13 mouse cellular contexts compared by ENCODE assay signal in the genomic region with DNA sequence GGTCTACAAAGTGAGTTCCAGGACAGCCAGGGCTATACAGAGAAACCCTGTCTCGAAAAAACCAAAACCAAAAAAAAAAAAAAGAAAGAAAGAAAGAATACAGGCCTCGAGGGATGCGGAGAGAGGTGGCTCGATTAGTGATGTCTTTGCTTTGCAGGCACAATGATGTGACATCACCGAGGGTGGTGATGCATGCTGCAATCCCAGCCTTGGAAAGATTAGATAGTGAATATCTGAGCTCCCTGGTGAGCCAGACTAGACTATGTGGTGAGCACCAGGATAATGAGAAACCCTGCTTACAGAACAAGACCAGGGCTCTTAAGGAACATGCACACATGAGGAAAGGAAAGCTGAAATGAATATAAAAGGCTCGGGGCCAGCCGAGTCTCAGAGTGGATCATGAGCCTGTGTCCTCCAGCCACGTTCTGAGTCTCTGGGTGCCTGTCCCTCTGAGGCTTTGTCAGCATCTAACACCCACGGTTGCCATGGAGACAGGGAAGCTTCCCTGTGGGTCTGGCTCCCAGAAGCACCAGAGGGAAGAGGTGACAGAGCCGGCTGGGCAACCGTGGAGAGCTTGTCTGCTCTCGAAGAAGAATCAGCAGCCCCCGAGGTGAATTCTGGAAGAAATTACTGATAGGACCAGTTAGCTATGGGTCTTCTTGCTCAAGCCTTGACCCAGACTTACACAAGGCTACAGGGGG. TPM values are rescaled to one million over a fixed set of nuclear protein-coding genes. Genes with fewer than 3 reads are reported as not detected.
DNase-seq lines count a peak whose midpoint lies in the region; ATAC-seq and TF ChIP-seq lines count a peak whose summit lies in the region.
"Had no signal": no experiment of that assay in that cellular context is flagged by ENCODE, and none has a peak within 500 bp of the region (broad histone marks: within the 10 kb centered on the region; RNA-seq: fewer than 3 reads in every experiment).

No protein-coding gene starts in this region.

- no peak overlapping the region for H3K27ac ChIP-seq in neural tube, embryonic 11.5 days (ENCODE audit: low read depth, low read length)
- H3K27ac ChIP-seq in neural tube, embryonic 15.5 days (replicated peaks) = no peak overlapping the region
- no peak overlapping the region for H3K27ac ChIP-seq in gastrocnemius, adult 2 months
- H3K27ac ChIP-seq: limb, embryonic 15.5 days; neural tube, embryonic 12.5 days had no signal

- ATAC-seq in neural tube, embryonic 11.5 days (ENCODE audit: insufficient read depth, low FRiP score, low TSS enrichment) = no peak
- ATAC-seq in neural tube, embryonic 15.5 days (ENCODE audit: low FRiP score) = no peak

- no peak for TF ChIP-seq CTCF in gastrocnemius, adult 2 months (IDR thresholded peaks at IDR 0.05)

- intact Hi-C loops in left cerebral cortex, postnatal 25 days (cut with DNase I) = no loop called here
- intact Hi-C loops in gastrocnemius, adult 2 months (cut with DNase I) = no loop called here

- H3K4me2 ChIP-seq in neural tube, embryonic 11.5 days (ENCODE audit: low read depth) = no peak overlapping the region
- no peak overlapping the region for H3K4me2 ChIP-seq in neural tube, embryonic 15.5 days
- H3K4me2 ChIP-seq: limb, embryonic 15.5 days; neural tube, embryonic 12.5 days had no signal

- no peak overlapping the region for H3K4me3 ChIP-seq in neural tube, embryonic 11.5 days (ENCODE audit: low read depth, low read length)
- no peak overlapping the region for H3K4me3 ChIP-seq in neural tube, embryonic 15.5 days (replicated peaks)
- no peak overlapping the region for H3K4me3 ChIP-seq in gastrocnemius, adult 2 months
- H3K4me3 ChIP-seq: limb, embryonic 15.5 days; neural tube, embryonic 12.5 days had no signal

- peak; percentile 20 for DNase-seq in adrenal gland, postnatal 10 days
- DNase-seq in adrenal gland, adult 8-10 months = no peak
- peak; percentile 23 for DNase-seq in neural tube, embryonic 11.5 days (ENCODE audit: low spot score)
- peak; percentile 52 to 74 for DNase-seq in left cerebral cortex, postnatal 25 days (ENCODE audit: low spot score in 2 of 2)
- DNase-seq in spleen, postnatal 10 days (ENCODE audit: low spot score in 2 of 2) = no peak
- DNase-seq in urinary bladder, postnatal 25 days (ENCODE audit: low spot score) = no peak
- no peak for DNase-seq in gastrocnemius, adult 2 months
- DNase-seq: gastrocnemius, postnatal 25 days; lung, postnatal 4 days had no signal

- no peaks in the 10 kb centered on the region for H3K36me3 ChIP-seq in neural tube, embryonic 11.5 days (ENCODE audit: control insufficient read depth, insufficient read depth, low read length)
- no peaks in the 10 kb centered on the region for H3K36me3 ChIP-seq in neural tube, embryonic 15.5 days
- H3K36me3 ChIP-seq: limb, embryonic 15.5 days; neural tube, embryonic 12.5 days had no signal

- no peaks in the 10 kb centered on the region for H3K4me1 ChIP-seq in neural tube, embryonic 11.5 days (ENCODE audit: control insufficient read depth, insufficient read depth, low read length)
- no peaks in the 10 kb centered on the region for H3K4me1 ChIP-seq in neural tube, embryonic 15.5 days
- H3K4me1 ChIP-seq: limb, embryonic 15.5 days; neural tube, embryonic 12.5 days had no signal

- no peak overlapping the region for H3K9ac ChIP-seq in neural tube, embryonic 11.5 days (ENCODE audit: low read length)
- no peak overlapping the region for H3K9ac ChIP-seq in neural tube, embryonic 15.5 days (replicated peaks)
- H3K9ac ChIP-seq: limb, embryonic 15.5 days; neural tube, embryonic 12.5 days had no signal

- H3K27me3 ChIP-seq in neural tube, embryonic 11.5 days (ENCODE audit: control insufficient read depth, insufficient read depth, low read length) = no peaks in the 10 kb centered on the region
- H3K27me3 ChIP-seq in neural tube, embryonic 15.5 days (replicated peaks) = no peaks in the 10 kb centered on the region
- H3K27me3 ChIP-seq: limb, embryonic 15.5 days; neural tube, embryonic 12.5 days had no signal

- WGBS in neural tube, embryonic 11.5 days = 65% methylated on average over 13 of the region's 13 CpGs
- WGBS in neural tube, embryonic 15.5 days = 57% methylated on average over 13 of the region's 13 CpGs

- no peaks in the 10 kb centered on the region for H3K9me3 ChIP-seq in neural tube, embryonic 11.5 days (ENCODE audit: control insufficient read depth, low read length)
- no peaks in the 10 kb centered on the region for H3K9me3 ChIP-seq in neural tube, embryonic 15.5 days (replicated peaks)
- H3K9me3 ChIP-seq: limb, embryonic 15.5 days had no signal

RNA-seq across cellular contexts. Expression of gene Pkd1l2, which starts 20.9 kb away (rescaled TPM):
- under 1 TPM; 0.36 to 0.94 TPM for total RNA-seq in adrenal gland, postnatal 10 days (2021)
- total RNA-seq in adrenal gland, adult 8-10 months (2022) = 1 to 10 TPM; 2.2 to 4.7 (median 3.2) TPM
- not detected in 2 replicates for polyA plus RNA-seq in neural tube, embryonic 11.5 days (2014; fragmentation: Nextera tagmentation; extraction: Ambion mirVana)
- polyA plus RNA-seq in neural tube, embryonic 15.5 days (2015; fragmentation: Nextera tagmentation; extraction: Ambion mirVana) = 0.10 and 0.19 TPM in 2 replicates
- total RNA-seq in left cerebral cortex, postnatal 25 days (2021) = under 1 TPM in 1 of 2 experiments, not detected in 1; 0.07 TPM
- under 1 TPM; 0.06 to 0.13 TPM for total RNA-seq in gastrocnemius, adult 2 months (2021)

RNA-seq across cellular contexts. Expression of gene Bco1, which starts 34.3 kb away (rescaled TPM):
- total RNA-seq in adrenal gland, postnatal 10 days (2021) = 1 to 10 TPM; 1.2 to 2.8 TPM
- total RNA-seq in adrenal gland, adult 8-10 months (2022) = under 1 TPM in 2 of 4 experiments, not detected in 2; 0.15 to 0.16 TPM
- 0.41 and 0.76 TPM in 2 replicates for polyA plus RNA-seq in neural tube, embryonic 11.5 days (2014; fragmentation: Nextera tagmentation; extraction: Ambion mirVana)
- 0.14 and 0.40 TPM in 2 replicates for polyA plus RNA-seq in neural tube, embryonic 15.5 days (2015; fragmentation: Nextera tagmentation; extraction: Ambion mirVana)
- total RNA-seq in left cerebral cortex, postnatal 25 days (2021) = not detected
- total RNA-seq in gastrocnemius, adult 2 months (2021) = not detected
- total RNA-seq: gastrocnemius, postnatal 25 days had no signal
- polyA plus RNA-seq: heart, postnatal 0 days had no signal

Comparison
In these comparisons a context has a peak if more than half of its experiments do, and no peak if none do; other contexts are left out.
1. DNase-seq: peak in adrenal gland, postnatal 10 days (single experiment), neural tube, embryonic 11.5 days (single experiment) and left cerebral cortex, postnatal 25 days (2 of 2); none in adrenal gland, adult 8-10 months (single experiment), spleen, postnatal 10 days (0 of 2), urinary bladder, postnatal 25 days (single experiment) and gastrocnemius, adult 2 months (single experiment).